Mouse (Mus musculus) liver, embryonic 14.5 days (tissue): ENCODE measurements at regions not wholly inside any gene's neighbourhood (a gene's known extent, or its start where the extent isn't known, plus 50 kb on each side); places are given as distances from the start of the nearest gene placed in this dataset.

Source experiments
- ATAC-seq: fragments of 200-750 bp; cut with Nextera tagmentation; 2 replicates; pipeline ENCODE4 v1.8.0; 2017; ENCODE audit warnings: moderate number of reproducible peaks, mild to moderate bottlenecking, moderate library complexity; ENCODE audit not compliant: insufficient read depth
- DNase-seq, 3 experiments: peaks; one replicate each; pipeline ENCODE4 v3.0.0-alpha.2; 2012 to 2013; ENCODE audit warnings: low read depth in 3 of 3, low spot score in 3 of 3
- H3K27ac ChIP-seq: fragments of 300-500 bp; sonication (generic); 2 replicates; pipeline ENCODE4 v1.5.1; 2014; ENCODE audit warnings: moderate library complexity, mild to moderate bottlenecking, control low read depth, inconsistent platforms
- H3K27me3 ChIP-seq: fragments of 300-500 bp; sonication (generic); 2 replicates; pipeline ENCODE4 v1.6.1; 2014; ENCODE audit warnings: mild to moderate bottlenecking, low read length, moderate library complexity; ENCODE audit not compliant: control insufficient read depth, insufficient read depth
- H3K36me3 ChIP-seq: fragments of 300-500 bp; sonication (generic); replicated peaks from 2 replicates; pipeline ENCODE4 v1.6.1; 2014; ENCODE audit warnings: low read depth; ENCODE audit not compliant: control insufficient read depth, insufficient read depth
- H3K4me1 ChIP-seq, 2 experiments: fragments of 200-500 bp in 1 of 2; fragments of 300-500 bp in 1 of 2; sonication (generic) in 1 of 2; replicated peaks; 2 replicates each; pipeline ENCODE4 v1.6.1; 2012 to 2014; ENCODE audit warnings: antibody characterized with exemption in 1 of 2, inconsistent platforms in 1 of 2, low read length in 1 of 2; ENCODE audit not compliant: control insufficient read depth in 2 of 2, insufficient read depth in 2 of 2
- H3K4me2 ChIP-seq: fragments of 300-500 bp; sonication (generic); 2 replicates; pipeline ENCODE4 v1.6.1; 2014; ENCODE audit warnings: low read depth, mild to moderate bottlenecking, control low read depth, moderate library complexity
- H3K4me3 ChIP-seq, 2 experiments: fragments of 200-500 bp in 1 of 2; fragments of 300-500 bp in 1 of 2; sonication (generic) in 1 of 2; 2 replicates each; pipeline ENCODE4 v1.5.1; 2012 to 2014; ENCODE audit warnings: low read depth in 2 of 2, low read length in 2 of 2, mild to moderate bottlenecking in 2 of 2, control low read depth in 1 of 2, inconsistent platforms in 1 of 2, moderate library complexity in 1 of 2; ENCODE audit not compliant: insufficient read depth in 1 of 2
- H3K9ac ChIP-seq: fragments of 300-500 bp; sonication (generic); replicated peaks from 2 replicates; pipeline ENCODE4 v1.6.1; 2014; ENCODE audit warnings: mild to moderate bottlenecking, control low read depth, moderate library complexity
- H3K9me3 ChIP-seq: fragments of 300-500 bp; sonication (generic); 2 replicates; pipeline ENCODE4 v1.6.1; 2016; ENCODE audit warnings: low read length, mixed read lengths; ENCODE audit not compliant: control insufficient read depth
- CTCF ChIP-seq: IDR thresholded peaks from 2 replicates; pipeline ENCODE4 v1.5.1; 2016; ENCODE audit warnings: antibody characterized with exemption, low read depth, control low read depth
- EP300 ChIP-seq: IDR thresholded peaks from 2 replicates; pipeline ENCODE4 v1.6.1; 2016; ENCODE audit warnings: antibody characterized with exemption, low read depth
- WGBS: fragments of 180-500 bp; shearing (Covaris S2); extraction: QIAGEN DNeasy Blood & Tissue Kit; methylation state at CpG from one replicate; pipeline ENCODE4 v1.1.7; 2014; ENCODE audit not compliant: insufficient replicate concordance; 5-methylcytosine and 5-hydroxymethylcytosine counted together

- ATAC-seq (no peak), DNase-seq (no peak)
- Histone ChIP-seq H3K9me3 (no peaks in the 10 kb centered on the region), H3K4me3 (no peak overlapping the region), H3K4me2 (no peak overlapping the region), H3K27ac (no peak overlapping the region), H3K9ac (no peak overlapping the region), H3K27me3 (no peaks in the 10 kb centered on the region), H3K36me3 (no peaks in the 10 kb centered on the region), H3K4me1 (no peaks in the 10 kb centered on the region)
- TF ChIP-seq EP300 (no peak), CTCF (no peak)
- WGBS, result 39% methylated on average over 11 of the region's 11 CpGs
Measured at GRCm38 (mm10) chr11:32893146-32893903, 68.9 kb upstream of the Smim23 start.

- TF ChIP-seq EP300 (no peak), CTCF (no peak)
- Histone ChIP-seq H3K4me3 (no peak overlapping the region), H3K4me2 (no peak overlapping the region), H3K9me3 (no peaks in the 10 kb centered on the region), H3K27ac (no peak overlapping the region), H3K36me3 (no peaks in the 10 kb centered on the region), H3K9ac (no peak overlapping the region), H3K27me3 (no peaks in the 10 kb centered on the region), H3K4me1 (no peaks in the 10 kb centered on the region)
- 62% methylated on average over 5 of the region's 5 CpGs for WGBS
- no peak for ATAC-seq
- no peak for DNase-seq
Measured at GRCm38 (mm10) chr11:32892496-32892895, 68.1 kb upstream of the Smim23 start.

DNA sequence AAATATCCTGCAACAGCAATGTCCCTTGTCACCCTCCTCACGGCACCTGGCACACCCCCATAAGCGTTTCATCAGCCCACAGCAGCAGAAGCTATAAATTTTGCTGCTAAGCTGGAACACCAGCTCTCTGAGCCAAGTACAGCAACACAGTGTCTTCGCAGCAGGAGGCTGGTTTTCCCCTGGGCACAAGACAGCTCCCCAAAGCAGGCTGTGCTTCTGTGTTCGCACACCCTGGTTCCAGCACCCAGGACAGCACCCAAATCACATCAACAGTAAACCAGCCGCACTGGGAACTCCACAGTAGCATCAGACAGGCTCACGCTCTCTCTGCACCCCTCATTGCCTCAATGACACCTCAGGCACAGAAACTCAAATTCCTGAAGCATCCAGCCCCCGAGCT is 64.8 kb upstream of the Smim23 start:
- H3K4me1 ChIP-seq, result no peaks in the 10 kb centered on the region
- WGBS, result 19% methylated on average over 7 of the region's 7 CpGs
- H3K36me3 ChIP-seq, result no peaks in the 10 kb centered on the region
- no peak overlapping the region for H3K4me3 ChIP-seq
- H3K4me2 ChIP-seq, result no peak overlapping the region
- H3K27me3 ChIP-seq, result no peaks in the 10 kb centered on the region
- H3K9ac ChIP-seq, result no peak overlapping the region
- no peak overlapping the region for H3K27ac ChIP-seq
- TF ChIP-seq EP300, result no peak
- no peak for TF ChIP-seq CTCF
- no peak for ATAC-seq
- no peak for DNase-seq
- no peaks in the 10 kb centered on the region for H3K9me3 ChIP-seq

- no peaks in the 10 kb centered on the region for H3K27me3 ChIP-seq
- no peaks in the 10 kb centered on the region for H3K9me3 ChIP-seq
- ATAC-seq (no peak), DNase-seq (no peak)
- H3K4me2 ChIP-seq, result no peak overlapping the region
- no peaks in the 10 kb centered on the region for H3K4me1 ChIP-seq
- TF ChIP-seq EP300, result no peak
- TF ChIP-seq CTCF, result no peak
- no peak overlapping the region for H3K9ac ChIP-seq
- 52% methylated on average over 4 of the region's 4 CpGs for WGBS
- no peak overlapping the region for H3K27ac ChIP-seq
- H3K36me3 ChIP-seq, result no peaks in the 10 kb centered on the region
- no peak overlapping the region for H3K4me3 ChIP-seq
Measured at GRCm38 (mm10) chr11:32884744-32885143, 60.3 kb upstream of the Smim23 start.

GRCm38 (mm10) chr11:32883062-32883852 is 58.9 kb upstream of the Smim23 start:
- Histone ChIP-seq H3K27me3 (no peaks in the 10 kb centered on the region), H3K27ac (no peak overlapping the region), H3K36me3 (no peaks in the 10 kb centered on the region), H3K9ac (no peak overlapping the region), H3K4me2 (no peak overlapping the region), H3K9me3 (peaks cover 3% of the 10 kb centered on the region; the same call in 1 of the 2 replicates), H3K4me3 (no peak overlapping the region), H3K4me1 (no peaks in the 10 kb centered on the region)
- ATAC-seq, result no peak
- no peak for DNase-seq
- TF ChIP-seq CTCF (no peak), EP300 (no peak)
- 31% methylated on average over 9 of the region's 10 CpGs for WGBS
